Mouse (Mus musculus): Measurements from ENCODE around the gene Rras. TPM values are rescaled to one million over a fixed set of nuclear protein-coding genes. Genes with fewer than 3 reads are reported as not detected.

The Rras gene
- polyA plus RNA-seq (2012; rRNA removed; ENCODE audit: low replicate concordance): 76.8 and 77.3 TPM in 2 replicates

DNA sequence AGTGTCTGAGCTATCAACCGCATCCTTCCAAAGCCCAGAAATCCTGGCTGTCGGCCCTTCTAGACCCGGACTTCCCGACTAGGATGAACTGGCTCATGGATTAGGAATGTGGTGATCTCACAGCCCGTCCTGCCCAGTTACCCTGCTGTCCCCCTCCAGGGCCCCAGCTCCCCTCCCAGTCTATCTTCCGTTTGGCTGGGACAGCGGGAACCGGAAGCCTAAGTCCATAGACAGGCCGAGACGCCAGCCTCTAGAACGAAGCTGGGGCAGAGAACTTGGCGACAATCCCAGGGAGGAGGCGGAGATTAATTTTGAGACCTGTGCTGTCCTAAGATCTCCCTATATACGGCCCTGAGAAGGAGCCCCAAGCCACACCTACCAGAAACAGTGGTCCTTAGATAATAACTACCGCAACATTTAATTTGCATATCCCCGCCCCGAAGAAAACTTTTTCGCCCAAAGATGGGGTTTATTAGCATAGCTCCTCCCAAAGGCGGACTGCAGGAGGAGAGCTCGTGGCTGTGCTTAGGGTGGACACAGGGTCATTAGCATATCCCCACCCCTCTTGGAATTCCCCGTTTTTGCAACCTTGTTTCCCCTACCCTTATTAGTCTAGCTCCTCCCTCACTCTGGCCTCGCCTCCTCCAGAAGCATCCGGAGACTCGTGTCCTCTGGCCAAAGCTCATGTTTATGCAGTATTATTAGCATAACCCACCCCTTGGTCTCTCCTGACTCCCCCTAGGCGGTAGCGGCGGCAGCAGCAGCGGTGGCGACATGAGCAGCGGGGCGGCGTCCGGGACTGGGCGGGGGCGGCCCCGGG, at the start of gene Rras:
Gene Rras, plus strand, starts transcription at position 720 of the 820 bp plus-strand sequence.

DNA sequence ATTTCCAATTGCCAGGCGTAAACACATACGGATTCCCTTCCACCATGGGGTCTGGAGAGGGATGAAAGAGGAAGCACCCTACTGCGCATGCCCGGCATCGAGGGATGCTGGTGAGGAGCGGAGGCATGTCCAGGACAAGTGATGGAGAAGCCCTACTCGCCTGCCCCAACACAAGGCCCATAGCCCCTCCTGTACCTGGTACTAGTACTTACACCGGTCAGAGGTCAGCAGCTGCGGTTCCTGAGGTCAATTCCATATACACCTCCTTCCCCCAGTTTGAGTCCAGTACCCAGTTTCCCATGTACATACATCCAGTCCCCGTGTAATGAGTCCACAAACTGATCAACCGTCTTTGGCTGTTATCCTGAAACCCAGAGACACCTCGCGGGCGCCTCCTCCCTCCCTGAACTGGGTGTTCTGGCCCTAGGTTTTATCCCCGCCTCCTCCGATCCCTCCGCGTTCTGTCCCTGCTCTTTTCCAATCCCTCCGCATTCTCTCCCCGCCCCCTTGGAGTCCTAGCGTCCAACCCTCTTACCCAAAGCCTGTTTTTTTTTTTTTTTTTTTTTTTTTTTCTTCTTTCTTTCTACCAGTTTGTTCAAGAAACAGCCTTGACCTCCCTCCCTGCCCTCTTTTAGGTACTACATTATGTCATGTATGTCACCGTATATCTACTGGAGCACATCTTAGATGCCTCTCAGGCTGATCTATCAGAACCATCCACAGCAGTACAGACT, 43.2 kb upstream of the Rras start, which contains the start of gene Cpt1c:
Gene Cpt1c, minus strand, starts transcription at position 469 of the 734 bp plus-strand sequence.

DNA sequence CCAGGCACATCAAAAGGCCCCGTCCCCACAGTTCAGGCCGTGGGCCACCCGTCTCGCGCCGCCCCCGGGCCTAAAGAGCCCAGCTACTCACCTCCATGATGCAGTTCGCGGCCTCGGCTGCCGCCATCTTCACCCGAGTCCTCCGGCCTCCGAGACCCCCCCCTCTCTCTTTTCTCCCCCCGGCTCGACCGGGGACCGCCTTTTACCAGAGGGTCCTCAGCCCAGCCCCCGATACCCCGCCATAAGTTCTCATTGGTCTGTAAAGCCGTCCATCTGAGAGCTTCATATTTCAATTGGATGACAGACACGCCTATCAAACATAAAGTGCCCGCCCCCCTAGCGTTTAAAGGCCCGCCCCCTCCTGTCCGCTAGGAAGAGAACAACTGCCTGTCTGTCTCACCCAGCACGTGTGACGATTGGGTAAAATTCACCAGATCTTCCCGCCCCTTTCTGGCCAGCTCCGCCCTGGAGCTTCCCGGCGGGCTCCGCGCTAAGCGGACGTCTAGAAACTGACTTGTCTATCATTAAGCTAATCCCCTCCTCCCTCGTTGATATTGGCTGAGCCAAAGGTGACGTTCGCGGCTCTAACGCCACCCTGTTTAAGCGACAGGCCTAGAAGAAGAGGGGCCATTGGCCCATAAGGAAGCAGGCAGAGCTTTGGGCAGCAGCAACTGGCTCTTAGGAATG, 31.4 kb upstream of the Rras start, which contains the start of gene Prmt1:
Gene Prmt1, minus strand, starts transcription at position 377 of the 687 bp plus-strand sequence.

GRCm38 (mm10) chr7:44997231-44997939, 20.4 kb upstream of the Rras start, which contains the start of gene Irf3:
Gene Irf3 (plus strand): TSS chr7:44997648.

GRCm38 (mm10) chr7:44998501-44998955, 19.2 kb upstream of the Rras start, which contains the start of gene Bcl2l12:
Gene Bcl2l12 (minus strand): TSS chr7:44998712.

DNA sequence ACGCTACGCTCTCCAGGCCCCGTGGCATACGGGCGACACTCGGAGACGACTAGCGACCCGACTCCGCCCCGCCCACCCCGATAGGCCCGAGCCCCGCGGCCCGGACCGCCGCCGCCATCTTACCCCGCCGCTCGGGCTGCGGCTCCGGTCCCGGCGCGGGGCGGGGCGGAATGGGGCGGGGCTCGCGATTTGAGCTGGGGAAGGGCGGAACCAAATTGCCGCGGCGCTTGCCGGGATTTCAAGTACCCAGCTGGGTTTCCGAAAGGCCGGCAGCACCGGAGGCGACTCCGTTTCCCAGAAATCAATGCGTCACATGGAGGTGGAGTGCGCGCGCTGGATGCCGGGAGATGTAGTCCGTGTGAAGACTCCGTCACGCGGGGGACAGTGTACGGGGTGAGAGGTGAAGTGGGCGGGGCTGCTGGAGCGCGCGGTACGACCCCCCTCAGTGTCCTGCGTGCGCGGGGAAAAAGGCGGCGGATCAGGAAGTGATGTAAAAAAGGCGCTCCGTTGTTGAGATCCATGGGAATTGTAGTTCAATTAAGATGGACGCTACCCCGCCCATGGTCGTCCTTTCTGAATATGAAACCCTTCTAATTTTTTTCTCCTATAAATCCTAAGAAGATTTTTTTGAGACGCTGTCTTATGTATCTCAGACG, 1.7 kb upstream of the Rras start, which contains the start of gene Scaf1:
Gene Scaf1, minus strand, starts transcription at position 407 of the 656 bp plus-strand sequence.

DNA sequence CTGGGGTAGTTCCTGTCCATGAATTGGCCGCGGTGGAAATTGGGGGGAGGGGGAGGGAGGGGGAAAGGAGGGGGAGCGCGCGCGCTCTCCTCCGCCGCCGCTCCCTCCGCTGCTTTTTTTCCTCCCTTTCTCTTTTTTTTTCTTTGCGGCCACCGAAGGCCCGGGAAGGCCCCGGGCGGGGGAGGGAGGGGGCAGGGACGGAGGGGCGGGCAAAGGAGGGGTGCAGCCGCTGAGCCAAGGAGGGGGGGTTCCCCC, 35.0 kb downstream of the Rras start, which contains the start of gene Prr12:
Gene Prr12, minus strand, starts transcription at position 20 of the 255 bp plus-strand sequence.

GRCm38 (mm10) chr7:45062239-45062835, 44.6 kb downstream of the Rras start, which contains the start of the genes Nosip and Prrg2:
Gene Nosip (plus strand): TSS chr7:45062429.
Gene Prrg2 (minus strand): TSS chr7:45062677.

Other genes with a start within 250 kb of the Rras start
- 45.1 and 62.8 TPM in 2 replicates for gene Nup62, start 201.9 kb upstream of the Rras start, polyA plus RNA-seq (2012; rRNA removed; ENCODE audit: low replicate concordance)
- 2.2 and 6.3 TPM in 2 replicates for gene Il4i1, start 201.6 kb upstream of the Rras start, polyA plus RNA-seq (2012; rRNA removed; ENCODE audit: low replicate concordance)
- gene Atf5, start 201.3 kb upstream of the Rras start, polyA plus RNA-seq (2012; rRNA removed; ENCODE audit: low replicate concordance): 132 and 137 TPM in 2 replicates
- 248 and 535 TPM in 2 replicates for gene Akt1s1, start 169.0 kb upstream of the Rras start, polyA plus RNA-seq (2012; rRNA removed; ENCODE audit: low replicate concordance)
- gene Tbc1d17, start 168.9 kb upstream of the Rras start, polyA plus RNA-seq (2012; rRNA removed; ENCODE audit: low replicate concordance): 67.0 and 80.1 TPM in 2 replicates
- gene Pnkp, start 160.8 kb upstream of the Rras start, polyA plus RNA-seq (2012; rRNA removed; ENCODE audit: low replicate concordance): 50.8 and 86.4 TPM in 2 replicates
- 116 and 164 TPM in 2 replicates for gene Ptov1, start 148.2 kb upstream of the Rras start, polyA plus RNA-seq (2012; rRNA removed; ENCODE audit: low replicate concordance)
- 280 and 331 TPM in 2 replicates for gene Med25, start 125.2 kb upstream of the Rras start, polyA plus RNA-seq (2012; rRNA removed; ENCODE audit: low replicate concordance)
- 34.2 and 46.4 TPM in 2 replicates for gene Fuz, start 121.9 kb upstream of the Rras start, polyA plus RNA-seq (2012; rRNA removed; ENCODE audit: low replicate concordance)
- 76.5 and 82.3 TPM in 2 replicates for gene Ap2a1, start 88.5 kb upstream of the Rras start, polyA plus RNA-seq (2012; rRNA removed; ENCODE audit: low replicate concordance)
- gene Tsks, start 74.8 kb upstream of the Rras start, polyA plus RNA-seq (2012; rRNA removed; ENCODE audit: low replicate concordance): 0.49 TPM in 1 of 2 replicates, not detected in the other
- gene Cpt1c, start 43.1 kb upstream of the Rras start, polyA plus RNA-seq (2012; rRNA removed; ENCODE audit: low replicate concordance): 6.7 and 11.1 TPM in 2 replicates
- gene Prmt1, start 31.4 kb upstream of the Rras start, polyA plus RNA-seq (2012; rRNA removed; ENCODE audit: low replicate concordance): 45.6 and 61.7 TPM in 2 replicates
- gene Irf3, start 20.3 kb upstream of the Rras start, polyA plus RNA-seq (2012; rRNA removed; ENCODE audit: low replicate concordance): 70.7 and 84.2 TPM in 2 replicates
- gene Bcl2l12, start 19.2 kb upstream of the Rras start, polyA plus RNA-seq (2012; rRNA removed; ENCODE audit: low replicate concordance): 26.3 and 28.8 TPM in 2 replicates
- gene Scaf1, start 1.6 kb upstream of the Rras start, polyA plus RNA-seq (2012; rRNA removed; ENCODE audit: low replicate concordance): 59.7 and 64.8 TPM in 2 replicates
- gene Prr12, start 34.9 kb downstream of the Rras start, polyA plus RNA-seq (2012; rRNA removed; ENCODE audit: low replicate concordance): 8.5 and 9.7 TPM in 2 replicates
- gene Nosip, start 44.5 kb downstream of the Rras start, polyA plus RNA-seq (2012; rRNA removed; ENCODE audit: low replicate concordance): 47.3 and 54.0 TPM in 2 replicates
- 145 and 313 TPM in 2 replicates for gene Prrg2, start 44.7 kb downstream of the Rras start, polyA plus RNA-seq (2012; rRNA removed; ENCODE audit: low replicate concordance)
- 42.1 and 62.3 TPM in 2 replicates for gene Rcn3, start 74.3 kb downstream of the Rras start, polyA plus RNA-seq (2012; rRNA removed; ENCODE audit: low replicate concordance)
- gene Fcgrt, start 85.9 kb downstream of the Rras start, polyA plus RNA-seq (2012; rRNA removed; ENCODE audit: low replicate concordance): 84.8 and 148 TPM in 2 replicates
- gene Rps11, start 106.5 kb downstream of the Rras start, polyA plus RNA-seq (2012; rRNA removed; ENCODE audit: low replicate concordance): 86.3 and 120 TPM in 2 replicates
- 462 and 1,279 TPM in 2 replicates for gene Rpl13a, start 110.8 kb downstream of the Rras start, polyA plus RNA-seq (2012; rRNA removed; ENCODE audit: low replicate concordance)
- 2.6 TPM in 1 of 2 replicates, not detected in the other for gene Gm45713, start 118.3 kb downstream of the Rras start, polyA plus RNA-seq (2012; rRNA removed; ENCODE audit: low replicate concordance)
- gene Flt3l, start 118.5 kb downstream of the Rras start, polyA plus RNA-seq (2012; rRNA removed; ENCODE audit: low replicate concordance): 41.6 and 41.8 TPM in 2 replicates
- gene Pih1d1, start 136.3 kb downstream of the Rras start, polyA plus RNA-seq (2012; rRNA removed; ENCODE audit: low replicate concordance): 33.6 and 51.7 TPM in 2 replicates
- gene Aldh16a1, start 136.6 kb downstream of the Rras start, polyA plus RNA-seq (2012; rRNA removed; ENCODE audit: low replicate concordance): 214 and 420 TPM in 2 replicates
- gene Slc17a7, start 146.0 kb downstream of the Rras start, polyA plus RNA-seq (2012; rRNA removed; ENCODE audit: low replicate concordance): 0.07 and 0.09 TPM in 2 replicates
- not detected in 2 replicates for gene Gfy, start 161.6 kb downstream of the Rras start, polyA plus RNA-seq (2012; rRNA removed; ENCODE audit: low replicate concordance)
- gene Pth2, start 163.0 kb downstream of the Rras start, polyA plus RNA-seq (2012; rRNA removed; ENCODE audit: low replicate concordance): not detected in 2 replicates
- gene Ccdc155, start 186.9 kb downstream of the Rras start, polyA plus RNA-seq (2012; rRNA removed; ENCODE audit: low replicate concordance): 0.04 TPM in 1 of 2 replicates, not detected in the other
- gene Dkkl1, start 194.2 kb downstream of the Rras start, polyA plus RNA-seq (2012; rRNA removed; ENCODE audit: low replicate concordance): 0.11 and 1.4 TPM in 2 replicates
- gene Tead2, start 197.8 kb downstream of the Rras start, polyA plus RNA-seq (2012; rRNA removed; ENCODE audit: low replicate concordance): 7.2 and 14.7 TPM in 2 replicates
- 12.2 and 41.2 TPM in 2 replicates for gene Cd37, start 221.2 kb downstream of the Rras start, polyA plus RNA-seq (2012; rRNA removed; ENCODE audit: low replicate concordance)
- gene Slc6a16, start 223.1 kb downstream of the Rras start, polyA plus RNA-seq (2012; rRNA removed; ENCODE audit: low replicate concordance): not detected in 2 replicates

Measured in duodenum, adult 2 months (tissue).